Mouse (Mus musculus) limb, embryonic 14.5 days (tissue): ENCODE measurements around the gene Papss2. TPM values are rescaled to one million over a fixed set of nuclear protein-coding genes. Genes with fewer than 3 reads are reported as not detected.

Source experiments
- ATAC-seq: fragments of 200-750 bp; cut with Nextera tagmentation; 2 replicates; pipeline ENCODE4 v1.8.0; 2017; ENCODE audit warnings: low read depth, moderate number of reproducible peaks, moderate TSS enrichment; ENCODE audit not compliant: low FRiP score
- DNase-seq: peaks from one replicate; pipeline ENCODE4 v3.0.0-alpha.2; 2015; ENCODE audit warnings: low spot score
- H3K27ac ChIP-seq: fragments of 300-500 bp; sonication (generic); replicated peaks from 2 replicates; pipeline ENCODE4 v1.5.1; 2014; ENCODE audit warnings: low read depth, mild to moderate bottlenecking, low read length, moderate library complexity, mixed read lengths
- H3K27me3 ChIP-seq: fragments of 300-500 bp; sonication (generic); 2 replicates; pipeline ENCODE4 v1.6.1; 2014; ENCODE audit warnings: low read length, mixed read lengths; ENCODE audit not compliant: control insufficient read depth, insufficient read depth
- H3K36me3 ChIP-seq: fragments of 300-500 bp; sonication (generic); 2 replicates; pipeline ENCODE4 v1.6.1; 2014; ENCODE audit warnings: mild to moderate bottlenecking, low read length, moderate library complexity, mixed read lengths; ENCODE audit not compliant: control insufficient read depth, insufficient read depth
- H3K4me1 ChIP-seq: fragments of 300-500 bp; sonication (generic); 2 replicates; pipeline ENCODE4 v1.6.1; 2014; ENCODE audit warnings: antibody characterized with exemption, low read length, mixed read lengths; ENCODE audit not compliant: control insufficient read depth, insufficient read depth
- H3K4me2 ChIP-seq: fragments of 300-500 bp; sonication (generic); replicated peaks from 2 replicates; pipeline ENCODE4 v1.6.1; 2014; ENCODE audit warnings: low read depth, mild to moderate bottlenecking, low read length, moderate library complexity; ENCODE audit not compliant: severe bottlenecking
- H3K4me3 ChIP-seq: fragments of 300-500 bp; sonication (generic); replicated peaks from 2 replicates; pipeline ENCODE4 v1.5.1; 2014; ENCODE audit warnings: low read length
- H3K9ac ChIP-seq: fragments of 300-500 bp; sonication (generic); 2 replicates; pipeline ENCODE4 v1.6.1; 2014; ENCODE audit warnings: mild to moderate bottlenecking, low read depth, low read length, moderate library complexity; ENCODE audit not compliant: severe bottlenecking
- H3K9me3 ChIP-seq: fragments of 300-500 bp; sonication (generic); 2 replicates; pipeline ENCODE4 v1.6.1; 2016; ENCODE audit warnings: low read length; ENCODE audit not compliant: control insufficient read depth
- POLR2A ChIP-seq: fragments of 200-500 bp; IDR thresholded peaks from 2 replicates; pipeline ENCODE4 v1.8.0; 2012; ENCODE audit warnings: inconsistent platforms, mild to moderate bottlenecking, moderate library complexity, borderline replicate concordance; ENCODE audit not compliant: insufficient read depth, insufficient read length; ENCODE audit errors: extremely low read depth
- WGBS: fragments of 180-500 bp; shearing (Covaris S2); extraction: QIAGEN DNeasy Blood & Tissue Kit; methylation state at CpG from one replicate; pipeline ENCODE4 v1.1.7; 2014; 5-methylcytosine and 5-hydroxymethylcytosine counted together
- polyA plus RNA-seq, 2 experiments: library from polyadenylated mRNA; depleted of rRNA in 1 of 2; stranded (reverse) in 1 of 2; unstranded in 1 of 2; fragments of >200 nt; fragmentation: Nextera tagmentation in 1 of 2; extraction: Ambion mirVana in 1 of 2; gene quantifications; 2 replicates each; pipeline versions ENCODE4 v1.2.1 to v1.2.3; 2012 to 2014

Papss2 gene
- polyA plus RNA-seq, 2 experiments: 48.2 to 62.0 TPM

DNA sequence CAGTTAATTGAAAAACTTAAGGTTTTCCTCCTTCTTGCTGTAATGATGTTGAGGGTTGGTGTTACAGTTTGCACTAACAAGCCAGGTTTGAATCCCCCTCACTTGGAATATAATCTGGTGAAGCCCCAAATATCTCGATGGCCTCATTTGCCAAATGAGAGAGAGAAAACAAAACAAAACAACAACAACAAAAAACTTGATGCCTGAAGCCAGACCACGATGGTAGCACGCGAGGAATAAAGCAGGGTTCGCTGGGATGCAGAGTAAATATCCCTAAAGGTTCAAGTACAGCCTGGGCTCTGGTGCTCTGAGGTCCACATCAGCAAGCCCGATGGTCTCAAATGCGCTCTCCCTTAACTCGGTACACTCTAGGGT lies 472 bp upstream of the Papss2 start:
- no peak for TF ChIP-seq POLR2A
- H3K4me1 ChIP-seq: no peaks in the 10 kb centered on the region
- H3K27ac ChIP-seq: 0 out of 2 replicates have a peak overlapping the region, but pooled peaks have one; percentile 65
- no peak for DNase-seq
- H3K4me2 ChIP-seq: peak overlapping the region; percentile 70
- no peak for ATAC-seq
- H3K36me3 ChIP-seq: no peaks in the 10 kb centered on the region
- 24% methylated on average over 8 of the region's 8 CpGs for WGBS
- H3K9ac ChIP-seq: peak overlapping the region; percentile 79
- peak overlapping the region; percentile 58 for H3K4me3 ChIP-seq
- no peaks in the 10 kb centered on the region for H3K9me3 ChIP-seq
- H3K27me3 ChIP-seq: no peaks in the 10 kb centered on the region

DNA sequence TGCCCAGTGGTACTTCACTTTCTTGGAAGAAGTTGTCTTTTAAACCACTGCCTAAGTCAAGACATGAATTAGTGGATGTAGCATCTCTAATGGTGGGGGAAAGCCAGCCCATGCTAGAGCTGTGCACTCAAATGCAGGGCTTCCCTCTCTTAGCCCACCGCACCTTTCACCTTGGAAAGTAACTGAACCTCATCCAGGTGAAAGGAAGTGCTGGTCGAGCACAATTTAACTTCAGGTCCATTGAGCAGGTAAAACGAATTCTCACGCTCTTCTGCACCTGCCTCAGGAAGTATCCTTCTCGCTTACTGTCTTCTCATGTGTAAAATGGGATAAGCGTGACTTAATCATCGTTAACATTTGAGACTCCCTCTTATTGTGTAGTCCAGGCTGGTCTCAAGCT lies 3.4 kb downstream of the Papss2 start:
- no peak for DNase-seq
- Histone ChIP-seq H3K4me1 (peaks cover 8% of the 10 kb centered on the region), H3K27me3 (no peaks in the 10 kb centered on the region), H3K27ac (peak overlapping the region; percentile 55; the same call in 1 of the 2 replicates), H3K4me3 (peak overlapping the region; percentile 14), H3K4me2 (peak overlapping the region; percentile 70), H3K9ac (no peak overlapping the region), H3K36me3 (no peaks in the 10 kb centered on the region), H3K9me3 (no peaks in the 10 kb centered on the region)
- no peak for TF ChIP-seq POLR2A
- 87% methylated on average over 7 of the region's 7 CpGs for WGBS
- ATAC-seq: no peak

DNA sequence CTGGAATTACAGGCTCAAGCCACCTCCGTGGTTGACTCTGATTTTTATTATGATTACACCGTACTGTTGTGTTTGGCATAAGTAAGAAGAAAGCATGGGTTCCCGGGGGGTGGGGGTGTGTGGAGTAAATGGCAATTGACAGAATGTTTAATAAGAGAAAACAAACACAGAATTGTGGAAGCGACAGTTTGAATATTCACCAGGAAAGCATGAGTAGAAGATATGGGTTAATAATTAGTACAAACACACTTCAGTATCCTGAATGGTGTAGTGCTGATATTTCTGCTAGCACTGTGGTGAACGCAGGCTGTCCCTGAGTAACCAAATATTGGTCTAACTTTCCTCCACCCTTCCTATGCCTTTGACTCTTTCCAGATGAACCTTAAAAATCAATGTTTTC lies 3.8 kb downstream of the Papss2 start:
- peak overlapping the region; percentile 14 for H3K4me3 ChIP-seq
- no peaks in the 10 kb centered on the region for H3K9me3 ChIP-seq
- H3K27ac ChIP-seq: peak overlapping the region; percentile 28
- no peak for ATAC-seq
- 64% methylated on average over 5 of the region's 5 CpGs for WGBS
- peaks cover 11% of the 10 kb centered on the region for H3K4me1 ChIP-seq
- no peaks in the 10 kb centered on the region for H3K36me3 ChIP-seq
- no peaks in the 10 kb centered on the region for H3K27me3 ChIP-seq
- no peak overlapping the region for H3K9ac ChIP-seq
- no peak for DNase-seq
- TF ChIP-seq POLR2A: no peak
- peak overlapping the region; percentile 70 for H3K4me2 ChIP-seq

DNA sequence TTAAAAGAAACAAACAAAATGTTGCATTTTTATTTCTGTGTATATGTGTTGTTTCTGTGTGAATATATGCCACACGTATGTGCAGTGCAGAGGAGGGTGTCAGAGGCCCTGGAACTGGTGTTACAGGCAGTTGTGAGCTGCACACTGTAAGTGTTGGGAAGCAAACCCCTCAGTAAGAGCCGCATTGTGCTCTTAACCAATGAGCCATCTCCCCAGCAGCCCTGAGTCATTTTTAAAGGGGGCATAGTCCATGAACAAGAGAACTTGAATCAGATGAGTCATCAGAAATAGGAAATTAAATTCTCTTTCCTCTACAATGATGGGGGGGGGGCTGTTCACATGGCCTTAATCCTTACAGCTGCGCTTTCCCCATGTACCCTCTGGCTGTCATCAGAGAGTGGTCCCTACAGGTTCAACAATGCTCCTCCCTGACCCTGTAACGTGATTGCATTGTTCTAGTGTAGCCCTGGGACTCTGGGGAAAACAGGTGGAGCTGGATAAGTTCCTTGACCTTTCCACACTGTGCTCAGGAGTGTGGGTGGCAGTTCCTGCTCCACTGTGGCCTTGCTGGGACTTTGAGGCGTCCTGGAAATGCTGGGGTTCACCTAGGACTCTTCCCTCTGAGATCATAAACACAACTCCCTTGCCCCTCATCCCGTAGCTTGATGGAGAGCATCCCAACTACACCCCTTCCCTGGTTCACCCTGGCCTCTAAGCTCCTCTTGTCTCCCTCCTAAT lies 5.6 kb downstream of the Papss2 start:
- H3K9me3 ChIP-seq: no peaks in the 10 kb centered on the region
- no peaks in the 10 kb centered on the region for H3K36me3 ChIP-seq
- no peak for TF ChIP-seq POLR2A
- DNase-seq: no peak
- H3K4me2 ChIP-seq: peak overlapping the region; percentile 6; the same call in 1 of the 2 replicates
- 57% methylated on average over 6 of the region's 6 CpGs for WGBS
- H3K9ac ChIP-seq: no peak overlapping the region
- peaks cover 25% of the 10 kb centered on the region for H3K4me1 ChIP-seq
- no peak overlapping the region for H3K4me3 ChIP-seq
- no peaks in the 10 kb centered on the region for H3K27me3 ChIP-seq
- H3K27ac ChIP-seq: peak overlapping the region; percentile 65
- no peak for ATAC-seq

DNA sequence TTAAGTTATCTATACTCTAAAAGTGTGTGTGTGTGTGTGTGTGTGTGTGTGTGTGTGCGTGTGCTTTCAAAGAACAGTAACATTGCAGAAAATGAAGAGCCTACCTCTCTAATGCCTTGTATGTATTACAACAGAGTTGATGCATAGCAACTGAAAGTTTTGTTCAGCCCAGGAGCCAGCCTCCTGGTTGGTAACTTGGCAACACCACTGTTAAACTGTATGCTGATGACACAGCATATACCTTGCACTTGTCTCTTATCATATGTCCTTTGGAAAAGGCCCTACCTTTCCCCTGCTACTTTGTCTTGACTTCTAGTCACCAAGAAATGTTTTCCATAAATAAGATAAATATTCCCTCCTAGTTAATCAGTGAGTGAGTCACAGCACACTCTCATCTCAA lies 7.9 kb downstream of the Papss2 start:
- 86% methylated on average over 1 of the region's 1 CpGs for WGBS
- no peak overlapping the region for H3K9ac ChIP-seq
- ATAC-seq: no peak

DNA sequence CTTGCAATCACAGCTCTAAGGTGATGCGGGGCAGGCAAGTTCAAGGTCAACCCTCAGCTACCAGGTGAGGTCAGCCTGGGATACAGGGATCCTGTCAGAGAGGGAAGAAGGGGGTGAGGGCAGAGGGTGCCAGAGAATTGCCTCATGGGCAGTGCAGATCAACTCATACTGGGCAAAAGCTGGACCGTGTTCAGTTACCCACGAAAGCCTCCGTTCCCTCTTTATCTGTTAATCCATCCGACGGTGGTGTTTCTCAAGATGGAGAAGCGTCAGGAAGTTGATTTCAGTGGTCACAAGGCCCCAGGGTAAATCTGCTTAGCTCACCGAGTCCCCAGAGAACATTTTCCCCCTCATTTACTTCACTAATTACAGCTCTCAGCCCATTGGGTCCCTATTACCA lies 8.5 kb downstream of the Papss2 start:
- no peak for ATAC-seq
- Histone ChIP-seq H3K9ac (no peak overlapping the region), H3K27me3 (no peaks in the 10 kb centered on the region), H3K27ac (0 out of 2 replicates have a peak overlapping the region, but pooled peaks have one; percentile 7), H3K4me2 (no peak overlapping the region), H3K4me3 (no peak overlapping the region), H3K4me1 (peaks cover 38% of the 10 kb centered on the region), H3K9me3 (no peaks in the 10 kb centered on the region), H3K36me3 (no peaks in the 10 kb centered on the region)
- 59% methylated on average over 8 of the region's 8 CpGs for WGBS
- no peak for TF ChIP-seq POLR2A
- DNase-seq: no peak

More for the DNA sequence above, 7.9 kb downstream of the Papss2 start:
- DNase-seq: no peak
- Histone ChIP-seq H3K36me3 (no peaks in the 10 kb centered on the region), H3K4me2 (no peak overlapping the region), H3K9me3 (no peaks in the 10 kb centered on the region), H3K4me1 (peaks cover 38% of the 10 kb centered on the region), H3K4me3 (no peak overlapping the region), H3K27me3 (no peaks in the 10 kb centered on the region), H3K27ac (no peak overlapping the region)
- no peak for TF ChIP-seq POLR2A
